Mouse (Mus musculus) ES-E14 (cell line): ENCODE measurements at regions not wholly inside any gene's neighbourhood (a gene's known extent, or its start where the extent isn't known, plus 50 kb on each side); places are given as distances from the start of the nearest gene placed in this dataset.

ENCODE experiments used
- DNase-seq: peaks from one replicate; pipeline ENCODE4 v3.0.0-alpha.2; 2013; ENCODE audit warnings: low read depth, low spot score
- H3K27ac ChIP-seq: 2 replicates; pipeline ENCODE4 v1.5.1; 2012; ENCODE audit warnings: low read depth, mild to moderate bottlenecking, low read length, moderate library complexity, mixed read lengths; ENCODE audit not compliant: poor library complexity, insufficient read depth, severe bottlenecking
- H3K36me3 ChIP-seq: 2 replicates; pipeline ENCODE4 v1.6.1; 2012; ENCODE audit warnings: mild to moderate bottlenecking, low read length, moderate library complexity, mixed read lengths; ENCODE audit not compliant: control insufficient read depth, poor library complexity, insufficient read depth, severe bottlenecking
- H3K4me1 ChIP-seq, 2 experiments: fragments of 150-350 bp in 1 of 2; sonication (generic) in 1 of 2; 2 replicates each; pipeline ENCODE4 v1.6.1; 2012; ENCODE audit warnings: low read length in 2 of 2, mild to moderate bottlenecking in 1 of 2, mixed read lengths in 1 of 2; ENCODE audit not compliant: control insufficient read depth in 2 of 2, insufficient read depth in 2 of 2, poor library complexity in 1 of 2
- H3K4me3 ChIP-seq, 2 experiments: fragments of 150-350 bp in 1 of 2; sonication (generic) in 1 of 2; 2 replicates each; pipeline ENCODE4 v1.5.1; 2012; ENCODE audit warnings: low read length in 2 of 2, low read depth in 1 of 2, mild to moderate bottlenecking in 1 of 2, mixed read lengths in 1 of 2; ENCODE audit not compliant: insufficient read depth in 1 of 2, poor library complexity in 1 of 2, severe bottlenecking in 1 of 2
- H3K9ac ChIP-seq: 2 replicates; pipeline ENCODE4 v1.6.1; 2012; ENCODE audit warnings: low read depth, mild to moderate bottlenecking, low read length, mixed read lengths; ENCODE audit not compliant: poor library complexity, insufficient read depth, severe bottlenecking
- H3K9me3 ChIP-seq: fragments of 150-350 bp; sonication (generic); 2 replicates; pipeline ENCODE4 v1.6.1; 2012; ENCODE audit warnings: low read depth, mild to moderate bottlenecking, low read length; ENCODE audit not compliant: control insufficient read depth, insufficient read depth
- CHD2 ChIP-seq: IDR thresholded peaks from 2 replicates; pipeline ENCODE4 v1.6.1; 2014; ENCODE audit warnings: mild to moderate bottlenecking, low read depth, low read length, inconsistent platforms
- HCFC1 ChIP-seq: IDR thresholded peaks from 2 replicates; pipeline ENCODE4 v1.6.1; 2012; ENCODE audit warnings: low read length, inconsistent platforms, borderline replicate concordance; ENCODE audit not compliant: insufficient read depth
- MAFK ChIP-seq: IDR thresholded peaks from 2 replicates; pipeline ENCODE4 v1.6.1; 2014; ENCODE audit warnings: mild to moderate bottlenecking, low read depth, low read length, inconsistent platforms; ENCODE audit not compliant: insufficient read depth
- ZC3H11A ChIP-seq: IDR thresholded peaks from 2 replicates; pipeline ENCODE4 v1.6.1; 2012; ENCODE audit warnings: low read depth, mild to moderate bottlenecking, inconsistent platforms, low read length, borderline replicate concordance
- ZNF384 ChIP-seq: IDR thresholded peaks from 2 replicates; pipeline ENCODE4 v1.6.1; 2012; ENCODE audit warnings: low read depth, low read length, inconsistent platforms
- in situ Hi-C, 2 experiments: fragments of 600-800 bp; cut with MboI; formaldehyde crosslinking; loops; one replicate each; pipeline ENCODE4 v1.15.1; 2025; ENCODE audit warnings: low sequenced_read_pairs in 2 of 2, inconsistent platforms in 1 of 2; ENCODE audit not compliant: unreplicated experiment in 2 of 2

- no peak for DNase-seq
These were observed 89.8 kb upstream of the Cpm start for GRCm38 (mm10) chr10:117539532-117539931.

GRCm38 (mm10) chr10:117538725-117539124 is 90.6 kb upstream of the Cpm start:
- H3K27ac ChIP-seq, result no peak overlapping the region
- in situ Hi-C loops, result no loop called here

More at GRCm38 (mm10) chr10:117539532-117539931, 89.8 kb upstream of the Cpm start:
- Histone ChIP-seq H3K36me3 (no peaks in the 10 kb centered on the region), H3K9ac (no peak overlapping the region), H3K9me3 (no peaks in the 10 kb centered on the region), H3K4me1 (no peaks in the 10 kb centered on the region), H3K4me3 (no peak overlapping the region), H3K27ac (no peak overlapping the region)
- in situ Hi-C loops, result no loop called here
- no peak for TF ChIP-seq CHD2
- no peak for TF ChIP-seq MAFK
- TF ChIP-seq HCFC1, result no peak
- no peak for TF ChIP-seq ZC3H11A
- TF ChIP-seq ZNF384, result no peak

GRCm38 (mm10) chr10:117536769-117537599 is 92.3 kb upstream of the Cpm start:
- H3K4me1 ChIP-seq, result peaks cover 0 to 3% of the 10 kb centered on the region in 2 experiments; a peak in 1 of 4 replicates
- H3K36me3 ChIP-seq, result no peaks in the 10 kb centered on the region
- H3K9ac ChIP-seq, result no peak overlapping the region
- H3K27ac ChIP-seq, result no peak overlapping the region
- TF ChIP-seq ZC3H11A (no peak), HCFC1 (no peak), ZNF384 (no peak), CHD2 (no peak), MAFK (no peak)
- no peak overlapping the region for H3K4me3 ChIP-seq
- in situ Hi-C loops, result no loop called here
- no peak for DNase-seq
- H3K9me3 ChIP-seq, result no peaks in the 10 kb centered on the region

More at GRCm38 (mm10) chr10:117538725-117539124, 90.6 kb upstream of the Cpm start:
- DNase-seq, result no peak
- no peak overlapping the region for H3K9ac ChIP-seq
- TF ChIP-seq ZNF384 (no peak), CHD2 (no peak), HCFC1 (no peak), ZC3H11A (no peak), MAFK (no peak)
- no peaks in the 10 kb centered on the region for H3K36me3 ChIP-seq
- H3K4me1 ChIP-seq, result no peaks in the 10 kb centered on the region
- H3K4me3 ChIP-seq, result no peak overlapping the region
- no peaks in the 10 kb centered on the region for H3K9me3 ChIP-seq

DNA sequence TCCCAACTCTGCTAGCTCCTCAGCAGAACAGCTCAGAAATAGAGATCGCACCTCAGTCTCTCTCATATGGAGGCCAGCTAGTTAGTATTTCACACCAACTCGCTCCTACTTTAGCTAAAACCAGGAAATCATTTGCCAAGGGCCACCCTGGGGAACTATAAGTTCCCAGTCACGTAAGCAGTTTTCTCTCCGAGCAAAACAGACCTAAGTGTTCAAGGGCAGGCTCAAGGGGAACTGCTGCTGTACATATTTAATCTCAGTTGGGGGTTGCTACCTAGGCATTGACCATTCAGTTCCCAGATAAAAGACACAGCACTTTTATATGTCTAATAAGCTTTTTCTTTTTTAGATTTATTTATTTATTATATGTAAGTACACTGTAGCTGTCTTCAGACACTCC is 93.5 kb upstream of the Cpm start:
- Histone ChIP-seq H3K36me3 (no peaks in the 10 kb centered on the region), H3K4me3 (no peak overlapping the region), H3K4me1 (peaks cover 0 to 4% of the 10 kb centered on the region in 2 experiments; a peak in 1 of 4 replicates), H3K9me3 (no peaks in the 10 kb centered on the region), H3K9ac (no peak overlapping the region), H3K27ac (no peak overlapping the region)
- in situ Hi-C loops, result no loop called here
- no peak for DNase-seq
- TF ChIP-seq ZC3H11A (no peak), MAFK (no peak), ZNF384 (no peak), CHD2 (no peak), HCFC1 (no peak)
